Mouse (Mus musculus): ENCODE measurements around the gene Erbb4. TPM values are rescaled to one million over a fixed set of nuclear protein-coding genes. Genes with fewer than 3 reads are reported as not detected.
"Not testable (repeated sequence)": the region's sequence is repeated elsewhere in the genome, so short reads cannot be mapped to it uniquely, and the experiment has no call there.

Erbb4 gene
- polyA plus RNA-seq, 1 experiment: not detected

DNA sequence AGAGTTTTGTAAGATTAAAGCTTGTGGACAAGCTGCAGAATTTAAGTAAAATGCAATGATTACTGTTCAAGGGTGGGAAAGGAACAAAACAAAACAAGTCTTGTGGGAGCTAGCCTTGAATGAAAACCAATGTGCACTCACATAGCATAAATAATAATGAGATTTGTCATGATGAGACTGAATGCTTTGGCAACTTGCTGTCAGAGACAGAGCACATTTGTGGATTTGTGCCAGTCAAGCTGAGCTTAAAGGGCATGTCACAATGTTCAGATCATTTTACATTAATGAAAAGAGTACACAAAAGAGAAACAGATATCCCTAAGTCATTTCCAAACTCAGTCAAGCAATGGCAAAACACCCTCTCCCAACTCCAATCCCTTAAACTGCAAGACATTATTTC is 275.8 kb downstream of the Erbb4 start:
- no peaks in the 10 kb centered on the region for H3K4me1 ChIP-seq (ENCODE audit: control insufficient read depth)
- no peaks in the 10 kb centered on the region for H3K27me3 ChIP-seq (ENCODE audit: control insufficient read depth)
- no peak for TF ChIP-seq GATA1 (IDR thresholded peaks at IDR 0.05; ENCODE audit: low read length)
- no peak for TF ChIP-seq TAL1 (IDR thresholded peaks at IDR 0.05; ENCODE audit: low read length)
- no peaks in the 10 kb centered on the region for H3K36me3 ChIP-seq (ENCODE audit: control insufficient read depth)
- no peak overlapping the region for H3K4me3 ChIP-seq (replicated peaks)
- no peaks in the 10 kb centered on the region for H3K9me3 ChIP-seq (ENCODE audit: control insufficient read depth, low read length)

DNA sequence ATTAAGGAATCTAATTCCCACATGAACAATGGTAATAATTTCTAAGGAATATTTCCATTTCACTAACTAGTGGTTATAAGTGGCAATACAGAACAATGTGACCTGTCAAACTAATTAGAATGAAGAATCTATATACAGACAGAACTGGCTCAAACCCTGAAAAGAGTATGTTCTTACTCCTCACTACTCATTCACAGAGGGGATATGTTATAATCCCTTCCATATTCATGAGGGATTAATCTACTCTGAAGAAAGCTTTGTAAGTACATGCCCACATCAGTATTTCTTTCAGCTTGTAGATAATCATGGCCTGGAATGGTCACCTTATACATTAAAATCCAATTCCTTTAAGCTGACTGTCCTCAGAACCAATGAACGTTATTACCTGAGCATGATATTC is 276.3 kb downstream of the Erbb4 start:
- no peak for TF ChIP-seq TAL1 (IDR thresholded peaks at IDR 0.05; ENCODE audit: low read length)
- TF ChIP-seq GATA1 (IDR thresholded peaks at IDR 0.05; ENCODE audit: low read length): no peak
- Histone ChIP-seq H3K9me3 (ENCODE audit: control insufficient read depth, low read length) (no peaks in the 10 kb centered on the region), H3K4me1 (ENCODE audit: control insufficient read depth) (no peaks in the 10 kb centered on the region), H3K36me3 (ENCODE audit: control insufficient read depth) (no peaks in the 10 kb centered on the region), H3K4me3 (replicated peaks) (no peak overlapping the region), H3K27me3 (ENCODE audit: control insufficient read depth) (no peaks in the 10 kb centered on the region)

DNA sequence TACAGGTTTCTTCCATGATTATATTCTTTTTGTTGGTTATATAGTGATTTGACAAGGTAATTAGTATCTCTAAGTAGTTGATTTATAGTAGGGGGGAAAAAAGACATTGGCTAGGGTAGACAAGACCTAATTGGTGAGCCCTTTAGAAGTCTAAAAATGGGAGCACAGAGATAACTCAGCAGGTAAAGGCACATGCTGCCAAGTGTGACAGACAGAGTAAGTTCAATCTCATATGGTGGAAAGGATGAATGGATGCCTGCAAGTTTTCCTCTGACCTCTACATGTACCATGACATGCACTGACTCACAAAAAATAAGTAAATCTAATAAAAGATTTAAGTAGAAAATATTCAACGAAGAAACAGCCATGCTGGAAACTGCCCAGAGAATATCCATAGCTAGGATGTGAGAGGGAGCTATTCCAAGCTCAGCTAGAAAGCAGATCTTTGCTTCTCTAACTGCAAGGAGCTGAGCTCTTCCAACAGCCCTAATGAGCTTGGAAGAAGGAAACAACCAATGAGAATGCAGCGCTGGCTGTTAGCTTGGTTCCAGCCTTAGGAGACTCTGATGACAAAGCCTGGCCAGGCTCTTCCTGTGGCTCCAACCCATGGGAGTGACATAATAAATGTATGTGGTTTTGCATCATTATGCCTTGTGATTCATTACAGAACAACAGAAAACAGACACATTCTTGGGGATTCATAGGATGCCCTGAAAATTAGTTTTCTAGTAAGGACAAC is 277.2 kb downstream of the Erbb4 start:
- no peak for TF ChIP-seq TAL1 (IDR thresholded peaks at IDR 0.05; ENCODE audit: low read length)
- TF ChIP-seq GATA1 (IDR thresholded peaks at IDR 0.05; ENCODE audit: low read length): no peak
- Histone ChIP-seq H3K4me1 (ENCODE audit: control insufficient read depth) (no peaks in the 10 kb centered on the region), H3K36me3 (ENCODE audit: control insufficient read depth) (no peaks in the 10 kb centered on the region), H3K4me3 (replicated peaks) (no peak overlapping the region), H3K9me3 (ENCODE audit: control insufficient read depth, low read length) (no peaks in the 10 kb centered on the region), H3K27me3 (ENCODE audit: control insufficient read depth) (no peaks in the 10 kb centered on the region)

DNA sequence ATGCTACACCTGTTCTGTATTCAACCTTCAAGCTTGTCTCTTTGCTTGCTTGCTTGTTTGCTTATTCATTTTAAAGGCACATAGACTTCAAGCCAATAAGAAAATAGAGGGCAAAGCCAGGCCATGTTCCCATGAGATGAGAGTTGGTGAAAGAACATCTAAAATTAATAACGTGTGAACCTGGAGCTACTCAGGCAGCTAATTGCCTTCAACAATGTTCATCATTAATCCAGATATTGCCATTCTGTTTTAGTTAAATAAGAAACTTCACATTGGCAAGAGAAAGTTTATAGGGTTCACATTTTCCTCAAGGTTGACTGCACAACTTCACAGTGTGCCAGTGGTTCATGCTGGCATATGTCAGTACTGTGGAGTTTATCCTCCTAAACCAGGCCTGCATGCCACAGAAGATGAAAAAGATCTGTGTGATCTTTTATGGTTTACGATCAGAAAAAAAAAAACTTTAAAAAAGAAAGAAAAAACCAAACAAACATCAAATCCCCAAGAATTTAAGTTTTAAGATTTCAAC is 284.7 kb downstream of the Erbb4 start:
- no peaks in the 10 kb centered on the region for H3K27me3 ChIP-seq (ENCODE audit: control insufficient read depth)
- H3K9me3 ChIP-seq (ENCODE audit: control insufficient read depth, low read length): no peaks in the 10 kb centered on the region
- no peaks in the 10 kb centered on the region for H3K4me1 ChIP-seq (ENCODE audit: control insufficient read depth)
- no peaks in the 10 kb centered on the region for H3K36me3 ChIP-seq (ENCODE audit: control insufficient read depth)
- H3K4me3 ChIP-seq (replicated peaks): no peak overlapping the region
- TF ChIP-seq GATA1 (IDR thresholded peaks at IDR 0.05; ENCODE audit: low read length) (no peak), TAL1 (IDR thresholded peaks at IDR 0.05; ENCODE audit: low read length) (no peak)

DNA sequence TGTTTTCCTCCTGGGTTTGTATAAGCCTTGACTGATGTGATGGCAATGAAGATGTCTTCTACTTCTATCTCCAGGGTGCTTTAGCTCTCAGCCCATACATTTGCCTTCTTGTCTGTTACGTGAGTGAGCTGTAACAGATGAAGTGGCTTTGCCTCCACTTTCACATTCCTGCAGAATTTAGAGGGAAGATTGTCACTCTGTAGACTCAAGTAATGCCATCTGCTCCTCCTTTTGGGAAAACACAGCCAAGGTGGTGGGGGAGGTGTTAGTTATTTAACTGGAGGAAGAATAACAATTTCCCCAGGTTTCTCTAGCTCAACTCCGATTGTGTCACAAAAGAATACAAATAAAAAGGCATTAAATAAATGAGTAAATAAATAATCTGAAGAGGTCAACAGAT is 301.1 kb downstream of the Erbb4 start:
- TF ChIP-seq TAL1 (IDR thresholded peaks at IDR 0.05; ENCODE audit: low read length): no peak
- TF ChIP-seq GATA1 (IDR thresholded peaks at IDR 0.05; ENCODE audit: low read length): no peak
- H3K36me3 ChIP-seq (ENCODE audit: control insufficient read depth): no peaks in the 10 kb centered on the region
- H3K9me3 ChIP-seq (ENCODE audit: control insufficient read depth, low read length): no peaks in the 10 kb centered on the region
- H3K27me3 ChIP-seq (ENCODE audit: control insufficient read depth): no peaks in the 10 kb centered on the region
- no peaks in the 10 kb centered on the region for H3K4me1 ChIP-seq (ENCODE audit: control insufficient read depth)
- no peak overlapping the region for H3K4me3 ChIP-seq (replicated peaks)

DNA sequence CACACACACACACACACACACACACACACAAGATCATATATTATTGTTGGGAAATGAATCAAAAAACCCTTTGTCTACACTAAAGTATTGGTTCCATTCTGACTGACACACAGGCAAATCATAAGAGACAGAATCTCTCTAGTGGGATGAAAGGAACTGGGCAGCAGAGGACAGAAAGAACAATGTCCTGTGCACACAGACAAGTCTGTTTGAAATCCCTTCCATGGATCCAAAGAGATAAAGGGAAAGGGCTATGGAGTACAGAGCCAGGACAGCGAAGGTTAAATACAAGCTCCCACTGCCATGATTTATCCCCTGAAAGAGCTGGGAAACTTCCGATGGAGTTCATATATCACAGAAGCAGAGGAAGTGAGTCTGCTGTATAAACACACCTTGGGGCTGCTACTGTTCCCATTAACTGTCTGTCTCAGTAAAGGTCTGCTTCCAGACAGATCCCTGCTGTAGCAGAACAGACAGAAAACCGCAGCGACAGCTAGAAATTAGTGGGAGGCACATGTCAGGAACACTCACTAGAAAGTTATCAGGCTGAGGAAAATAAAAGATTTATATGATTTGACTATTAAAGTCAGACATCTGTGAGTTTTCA is 320.3 kb downstream of the Erbb4 start:
- no peaks in the 10 kb centered on the region for H3K27me3 ChIP-seq (ENCODE audit: control insufficient read depth)
- H3K4me1 ChIP-seq (ENCODE audit: control insufficient read depth): no peaks in the 10 kb centered on the region
- no peak for TF ChIP-seq GATA1 (IDR thresholded peaks at IDR 0.05; ENCODE audit: low read length)
- no peak for TF ChIP-seq TAL1 (IDR thresholded peaks at IDR 0.05; ENCODE audit: low read length)
- H3K36me3 ChIP-seq (ENCODE audit: control insufficient read depth): no peaks in the 10 kb centered on the region
- no peak overlapping the region for H3K4me3 ChIP-seq (replicated peaks)
- no peaks in the 10 kb centered on the region for H3K9me3 ChIP-seq (ENCODE audit: control insufficient read depth, low read length)

DNA sequence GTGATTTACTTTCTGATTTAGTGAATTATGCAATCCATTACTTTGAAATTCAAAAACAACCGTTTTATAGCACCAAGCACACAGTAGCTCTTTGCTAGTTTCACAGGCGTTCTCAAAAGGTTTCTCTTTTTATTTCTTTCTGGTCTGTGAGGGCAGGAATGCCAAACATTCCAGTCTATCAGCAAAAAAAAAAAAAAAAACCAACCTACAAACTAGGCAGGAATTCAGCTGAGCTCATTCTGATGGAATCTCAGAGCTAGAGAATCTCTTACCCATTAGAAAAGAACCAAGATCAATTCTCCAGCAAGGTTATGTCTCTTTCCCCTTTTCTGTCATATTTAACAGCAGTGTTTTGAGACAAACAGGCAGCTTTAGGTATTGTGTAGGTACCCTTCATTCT is 327.2 kb downstream of the Erbb4 start:
- Histone ChIP-seq H3K36me3 (ENCODE audit: control insufficient read depth) (no peaks in the 10 kb centered on the region), H3K27me3 (ENCODE audit: control insufficient read depth) (no peaks in the 10 kb centered on the region), H3K4me1 (ENCODE audit: control insufficient read depth) (no peaks in the 10 kb centered on the region), H3K9me3 (ENCODE audit: control insufficient read depth, low read length) (no peaks in the 10 kb centered on the region), H3K4me3 (replicated peaks) (no peak overlapping the region)
- TF ChIP-seq TAL1 (IDR thresholded peaks at IDR 0.05; ENCODE audit: low read length) (no peak), GATA1 (IDR thresholded peaks at IDR 0.05; ENCODE audit: low read length) (no peak)

DNA sequence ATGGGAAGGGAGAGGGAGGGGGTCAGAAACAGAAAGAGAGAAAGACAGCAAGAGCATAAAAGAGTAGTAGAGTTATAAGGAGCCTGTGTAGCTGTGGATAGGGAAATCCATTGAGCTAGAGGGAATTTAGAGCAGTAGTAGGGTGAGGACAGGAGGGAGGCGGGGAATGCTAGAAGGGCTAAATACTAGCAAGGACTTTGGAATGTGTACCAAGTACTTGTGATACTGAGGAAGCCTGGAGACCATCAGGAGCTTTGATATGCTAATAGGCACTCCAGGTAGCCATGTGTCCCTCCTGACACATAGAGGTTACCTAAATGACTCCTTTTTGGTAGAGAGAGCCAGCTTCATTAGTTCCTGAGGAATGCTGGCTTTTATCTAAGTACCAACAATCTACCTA is 327.8 kb downstream of the Erbb4 start:
- H3K4me1 ChIP-seq (ENCODE audit: control insufficient read depth): no peaks in the 10 kb centered on the region

DNA sequence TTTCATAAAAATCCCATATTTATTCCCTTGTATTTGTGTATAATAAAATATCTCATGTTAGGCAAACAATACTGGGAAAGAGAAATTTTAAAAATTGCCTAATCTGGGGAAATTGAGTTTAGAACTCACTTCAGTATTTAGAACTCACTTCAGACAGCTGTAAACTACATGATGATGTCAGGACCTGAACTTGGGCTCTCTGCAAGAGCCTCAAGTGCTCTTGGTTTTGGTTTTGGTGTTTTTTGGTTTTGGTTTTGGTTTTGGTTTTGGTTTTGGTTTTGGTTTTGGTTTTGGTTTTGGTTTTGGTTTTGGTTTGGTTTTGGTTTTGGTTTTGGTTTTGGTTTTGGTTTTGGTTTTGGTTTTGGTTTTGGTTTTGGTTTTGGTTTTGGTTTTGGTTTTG is 341.8 kb downstream of the Erbb4 start:
- H3K27me3 ChIP-seq (ENCODE audit: control insufficient read depth); H3K4me3 ChIP-seq (replicated peaks); H3K4me1 ChIP-seq (ENCODE audit: control insufficient read depth); H3K9me3 ChIP-seq (ENCODE audit: control insufficient read depth, low read length); H3K36me3 ChIP-seq (ENCODE audit: control insufficient read depth): not testable (repeated sequence)

More for the DNA sequence above, 327.8 kb downstream of the Erbb4 start:
- Histone ChIP-seq H3K27me3 (ENCODE audit: control insufficient read depth) (no peaks in the 10 kb centered on the region), H3K36me3 (ENCODE audit: control insufficient read depth) (no peaks in the 10 kb centered on the region), H3K9me3 (ENCODE audit: control insufficient read depth, low read length) (no peaks in the 10 kb centered on the region), H3K4me3 (replicated peaks) (no peak overlapping the region)
- TF ChIP-seq GATA1 (IDR thresholded peaks at IDR 0.05; ENCODE audit: low read length) (no peak), TAL1 (IDR thresholded peaks at IDR 0.05; ENCODE audit: low read length) (no peak)

Data from erythroblast, embryonic 14.5 days (primary cell).